Mouse (Mus musculus) limb, embryonic 15.5 days (tissue): Measurements from ENCODE around the gene Zfp36l2. TPM values are rescaled to one million over a fixed set of nuclear protein-coding genes. Genes with fewer than 3 reads are reported as not detected.
A peak's percentile ranks its signal among the peaks of the same experiment; 100 is the strongest.

Experiments
- ATAC-seq: fragments of 200-750 bp; cut with Nextera tagmentation; 2 replicates; pipeline ENCODE4 v1.8.0; 2017; ENCODE audit warnings: low read depth, moderate TSS enrichment; ENCODE audit not compliant: insufficient number of reproducible peaks, low FRiP score, low TSS enrichment
- H3K27ac ChIP-seq: fragments of 300-500 bp; sonication (generic); 2 replicates; pipeline ENCODE4 v1.5.1; 2015; ENCODE audit warnings: moderate library complexity, mild to moderate bottlenecking, inconsistent platforms
- H3K27me3 ChIP-seq: fragments of 300-500 bp; sonication (generic); 2 replicates; pipeline ENCODE4 v1.6.1; 2015; ENCODE audit warnings: inconsistent platforms
- H3K36me3 ChIP-seq: fragments of 300-500 bp; sonication (generic); 2 replicates; pipeline ENCODE4 v1.6.1; 2015; ENCODE audit warnings: inconsistent platforms
- H3K4me1 ChIP-seq: fragments of 300-500 bp; sonication (generic); 2 replicates; pipeline ENCODE4 v1.6.1; 2015; ENCODE audit warnings: inconsistent platforms
- H3K4me2 ChIP-seq: fragments of 300-500 bp; sonication (generic); 2 replicates; pipeline ENCODE4 v1.6.1; 2015; ENCODE audit warnings: mild to moderate bottlenecking, inconsistent platforms
- H3K4me3 ChIP-seq: fragments of 300-500 bp; sonication (generic); 2 replicates; pipeline ENCODE4 v1.5.1; 2015; ENCODE audit warnings: mild to moderate bottlenecking, inconsistent platforms
- H3K9ac ChIP-seq: fragments of 300-500 bp; sonication (generic); 2 replicates; pipeline ENCODE4 v1.6.1; 2015; ENCODE audit warnings: inconsistent platforms
- H3K9me3 ChIP-seq: fragments of 300-500 bp; sonication (generic); 2 replicates; pipeline ENCODE4 v1.6.1; 2016; ENCODE audit warnings: inconsistent platforms
- WGBS: fragments of 180-500 bp; shearing (Covaris S2); methylation state at CpG from one replicate; pipeline ENCODE4 v1.1.7; 2015; 5-methylcytosine and 5-hydroxymethylcytosine counted together
- polyA plus RNA-seq: library from polyadenylated mRNA; unstranded; fragments of >200 nt; fragmentation: Nextera tagmentation; extraction: Ambion mirVana; gene quantifications from 2 replicates; pipeline ENCODE4 v1.2.1, GENCODE M21; 2015

Gene Zfp36l2
- polyA plus RNA-seq, 1 experiment from 2014 or later, result 22.5 TPM

GRCm38 (mm10) chr17:84183291-84183781, 4.4 kb downstream of the Zfp36l2 start:
- peak overlapping the region; percentile 50 for H3K4me2 ChIP-seq
- H3K9me3 ChIP-seq, result no peaks in the 10 kb centered on the region
- WGBS, result 2% methylated on average over 12 of the region's 12 CpGs
- no peaks in the 10 kb centered on the region for H3K27me3 ChIP-seq
- peak overlapping the region; percentile 35 for H3K4me3 ChIP-seq
- H3K4me1 ChIP-seq, result peaks cover 51% of the 10 kb centered on the region
- 0 out of 2 replicates have a peak, but pooled peaks cover 6% of the 10 kb centered on the region for H3K36me3 ChIP-seq
- peak overlapping the region; percentile 8; the same call in 1 of the 2 replicates for H3K9ac ChIP-seq
- no peak for ATAC-seq
- H3K27ac ChIP-seq, result peak overlapping the region; percentile 88

GRCm38 (mm10) chr17:84182311-84183271, 5.2 kb downstream of the Zfp36l2 start:
- H3K27me3 ChIP-seq, result no peaks in the 10 kb centered on the region
- no peaks in the 10 kb centered on the region for H3K9me3 ChIP-seq
- WGBS, result 12% methylated on average over 15 of the region's 16 CpGs
- H3K36me3 ChIP-seq, result 0 out of 2 replicates have a peak, but pooled peaks cover 6% of the 10 kb centered on the region
- H3K4me1 ChIP-seq, result peaks cover 51% of the 10 kb centered on the region
- H3K9ac ChIP-seq, result 0 out of 2 replicates have a peak overlapping the region, but pooled peaks have one; percentile 8
- peak overlapping the region; percentile 88 for H3K27ac ChIP-seq
- ATAC-seq, result no peak
- H3K4me2 ChIP-seq, result peak overlapping the region; percentile 50
- peak overlapping the region; percentile 35 for H3K4me3 ChIP-seq

- WGBS, result 61% methylated on average over 18 of the region's 18 CpGs
- Histone ChIP-seq H3K9me3 (no peaks in the 10 kb centered on the region), H3K27ac (peak overlapping the region; percentile 88), H3K4me2 (0 out of 2 replicates have a peak overlapping the region, but pooled peaks have one; percentile 50), H3K4me3 (no peak overlapping the region), H3K36me3 (0 out of 2 replicates have a peak, but pooled peaks cover 6% of the 10 kb centered on the region), H3K27me3 (no peaks in the 10 kb centered on the region), H3K4me1 (peaks cover 54% of the 10 kb centered on the region), H3K9ac (no peak overlapping the region)
- ATAC-seq, result no peak
Measured at GRCm38 (mm10) chr17:84181502-84182310, 6.0 kb downstream of the Zfp36l2 start.

GRCm38 (mm10) chr17:84180715-84181501, 6.8 kb downstream of the Zfp36l2 start:
- peaks cover 54% of the 10 kb centered on the region for H3K4me1 ChIP-seq
- no peak overlapping the region for H3K9ac ChIP-seq
- 20% methylated on average over 11 of the region's 11 CpGs for WGBS
- H3K27ac ChIP-seq, result peak overlapping the region; percentile 88
- H3K4me3 ChIP-seq, result no peak overlapping the region
- H3K9me3 ChIP-seq, result no peaks in the 10 kb centered on the region
- peak; percentile 70 for ATAC-seq
- H3K36me3 ChIP-seq, result 0 out of 2 replicates have a peak, but pooled peaks cover under 1% of the 10 kb centered on the region
- 0 out of 2 replicates have a peak overlapping the region, but pooled peaks have one; percentile 15 for H3K4me2 ChIP-seq
- H3K27me3 ChIP-seq, result no peaks in the 10 kb centered on the region

- Histone ChIP-seq H3K36me3 (no peaks in the 10 kb centered on the region), H3K27me3 (no peaks in the 10 kb centered on the region), H3K9me3 (no peaks in the 10 kb centered on the region), H3K4me1 (peaks cover 54% of the 10 kb centered on the region), H3K27ac (peak overlapping the region; percentile 88), H3K9ac (no peak overlapping the region), H3K4me2 (no peak overlapping the region), H3K4me3 (no peak overlapping the region)
- WGBS, result 36% methylated on average over 4 of the region's 4 CpGs
- ATAC-seq, result peak; percentile 37; the same call in 1 of the 2 replicates
Measured at GRCm38 (mm10) chr17:84179973-84180365, 7.8 kb downstream of the Zfp36l2 start.

- H3K27me3 ChIP-seq, result no peaks in the 10 kb centered on the region
- H3K4me2 ChIP-seq, result no peak overlapping the region
- peaks cover 54% of the 10 kb centered on the region for H3K4me1 ChIP-seq
- H3K9ac ChIP-seq, result no peak overlapping the region
- no peaks in the 10 kb centered on the region for H3K9me3 ChIP-seq
- peak overlapping the region; percentile 88 for H3K27ac ChIP-seq
- ATAC-seq, result no peak
- no peak overlapping the region for H3K4me3 ChIP-seq
- no peaks in the 10 kb centered on the region for H3K36me3 ChIP-seq
- 84% methylated on average over 17 of the region's 17 CpGs for WGBS
Measured at GRCm38 (mm10) chr17:84179026-84179972, 8.4 kb downstream of the Zfp36l2 start.

- Histone ChIP-seq H3K27me3 (no peaks in the 10 kb centered on the region), H3K4me2 (no peak overlapping the region), H3K9ac (no peak overlapping the region), H3K27ac (no peak overlapping the region), H3K4me1 (peaks cover 42% of the 10 kb centered on the region), H3K9me3 (no peaks in the 10 kb centered on the region), H3K4me3 (no peak overlapping the region), H3K36me3 (no peaks in the 10 kb centered on the region)
- 25% methylated on average over 8 of the region's 8 CpGs for WGBS
- ATAC-seq, result no peak
Measured at GRCm38 (mm10) chr17:84177481-84177880, 10.3 kb downstream of the Zfp36l2 start.

- 84% methylated on average over 7 of the region's 7 CpGs for WGBS
- no peaks in the 10 kb centered on the region for H3K9me3 ChIP-seq
- no peaks in the 10 kb centered on the region for H3K36me3 ChIP-seq
- H3K4me3 ChIP-seq, result no peak overlapping the region
- H3K27me3 ChIP-seq, result no peaks in the 10 kb centered on the region
- no peak overlapping the region for H3K4me2 ChIP-seq
- no peak overlapping the region for H3K9ac ChIP-seq
- H3K4me1 ChIP-seq, result peaks cover 32% of the 10 kb centered on the region
- H3K27ac ChIP-seq, result no peak overlapping the region
- no peak for ATAC-seq
Measured at GRCm38 (mm10) chr17:84176446-84176845, 11.3 kb downstream of the Zfp36l2 start.

- Histone ChIP-seq H3K4me1 (peaks cover 20% of the 10 kb centered on the region), H3K9ac (no peak overlapping the region), H3K36me3 (no peaks in the 10 kb centered on the region), H3K27ac (no peak overlapping the region), H3K9me3 (no peaks in the 10 kb centered on the region), H3K4me3 (no peak overlapping the region), H3K4me2 (no peak overlapping the region), H3K27me3 (no peaks in the 10 kb centered on the region)
- WGBS, result over 99% methylated on average over 17 of the region's 17 CpGs
- no peak for ATAC-seq
Measured at GRCm38 (mm10) chr17:84175196-84175595, 12.6 kb downstream of the Zfp36l2 start.

- H3K27ac ChIP-seq, result no peak overlapping the region
- H3K9me3 ChIP-seq, result no peaks in the 10 kb centered on the region
- 81% methylated on average over 4 of the region's 4 CpGs for WGBS
- H3K27me3 ChIP-seq, result no peaks in the 10 kb centered on the region
- no peaks in the 10 kb centered on the region for H3K36me3 ChIP-seq
- H3K4me1 ChIP-seq, result peaks cover 9% of the 10 kb centered on the region
- no peak overlapping the region for H3K9ac ChIP-seq
- H3K4me3 ChIP-seq, result no peak overlapping the region
- ATAC-seq, result no peak
- H3K4me2 ChIP-seq, result no peak overlapping the region
Measured at GRCm38 (mm10) chr17:84167377-84167776, 20.4 kb downstream of the Zfp36l2 start.
